Mouse (Mus musculus): Measurements from ENCODE around the gene Mphosph8. TPM values are rescaled to one million over a fixed set of nuclear protein-coding genes. Genes with fewer than 3 reads are reported as not detected.

The Mphosph8 gene
- total RNA-seq (2012; rRNA removed) (13.0 and 14.1 TPM in 2 replicates), polyA plus RNA-seq (2012; ENCODE audit: insufficient read depth in 1 of 2, insufficient read length in 2 of 2, low read depth in 1 of 2, low replicate concordance in 2 of 2, missing spikeins in 1 of 2) (100 to 1,000 TPM in 1 of 2 experiments, 10 to 100 TPM in 1; 27.2 to 402 TPM)

GRCm38 (mm10) chr14:56667969-56668802 lies at the start of gene Mphosph8:
Gene Mphosph8, plus strand, starts transcription at chr14:56668248.
- H3K36me3 ChIP-seq (ENCODE audit: control insufficient read depth in 1 of 2, insufficient read depth in 2 of 2, low read length in 2 of 2) = peaks cover 7 to 17% of the 10 kb centered on the region in 2 experiments
- peak within 1 kb of the TSS; percentile 73 for H3K27ac ChIP-seq (ENCODE audit: control insufficient read depth, low read depth, low read length)
- DNase-seq (ENCODE audit: low read depth, low spot score) = peak; percentile 100
- H3K79me2 ChIP-seq (ENCODE audit: control insufficient read depth, insufficient read depth, low read length, poor library complexity) = peaks cover 22% of the 10 kb centered on the region
- H3K9ac ChIP-seq (ENCODE audit: control insufficient read depth, low read depth, low read length, poor library complexity, severe bottlenecking) = peak within 1 kb of the TSS; percentile 93
- no peaks in the 10 kb centered on the region for H3K9me3 ChIP-seq (replicated peaks; ENCODE audit: insufficient read depth, low read length)
- H3K4me3 ChIP-seq (ENCODE audit: control insufficient read depth in 1 of 2, insufficient read depth in 1 of 2, low read depth in 2 of 2, low read length in 2 of 2) = peak within 1 kb of the TSS; percentile 95 to 96
- H3K27me3 ChIP-seq (ENCODE audit: control insufficient read depth in 1 of 2, insufficient read depth in 2 of 2, low read length in 2 of 2) = no peaks in the 10 kb centered on the region
- peaks cover 4 to 17% of the 10 kb centered on the region in 2 experiments for H3K4me1 ChIP-seq (ENCODE audit: control insufficient read depth in 1 of 2, insufficient read depth in 2 of 2, low read length in 2 of 2)
- TF ChIP-seq BHLHE40 (IDR thresholded peaks at IDR 0.05; ENCODE audit: borderline replicate concordance, low read depth, low read length) (peak; percentile 71), USF1 (IDR thresholded peaks at IDR 0.05; ENCODE audit: low read depth, low read length) (peak; percentile 76), ZC3H11A (IDR thresholded peaks at IDR 0.05; ENCODE audit: low read depth, low read length) (no peak), KAT2A (conservative IDR thresholded peaks at IDR 0.05; ENCODE audit: low read depth, low read length) (peak; percentile 53), MYC (IDR thresholded peaks at IDR 0.05; ENCODE audit: low read depth, low read length) (peak; percentile 71; the same call in 1 of the 2 replicates), TAL1 (IDR thresholded peaks at IDR 0.05; ENCODE audit: low read length) (no peak), GATA1 (IDR thresholded peaks at IDR 0.05; ENCODE audit: low read depth, low read length) (no peak), ELF1 (IDR thresholded peaks at IDR 0.05; ENCODE audit: low read depth, low read length) (peak; percentile 85), HCFC1 (IDR thresholded peaks at IDR 0.05; ENCODE audit: low read depth, low read length) (peak; percentile 87), CHD1 (IDR thresholded peaks at IDR 0.05; ENCODE audit: low read depth, low read length) (no peak), POLR2AphosphoS2 (IDR thresholded peaks at IDR 0.05; ENCODE audit: low read length) (peak; percentile 68; the same call in 1 of the 2 replicates), CTCF (IDR thresholded peaks at IDR 0.05 in 2 of 3, conservative IDR thresholded peaks at IDR 0.05 in 1 of 3; ENCODE audit: control insufficient read depth in 1 of 3, insufficient read depth in 1 of 3, low read depth in 2 of 3, low read length in 3 of 3, poor library complexity in 1 of 3, severe bottlenecking in 1 of 3) (no peak), UBTF (IDR thresholded peaks at IDR 0.05; ENCODE audit: borderline replicate concordance, insufficient read depth, low read depth, low read length) (no peak), MEF2A (IDR thresholded peaks at IDR 0.05; ENCODE audit: extremely low read depth, insufficient replicate concordance, low read depth, low read length, poor library complexity, severe bottlenecking) (no peak), MAX (IDR thresholded peaks at IDR 0.05; ENCODE audit: low read length) (peak; percentile 76), RAD21 (IDR thresholded peaks at IDR 0.05; ENCODE audit: low read depth, low read length) (no peak), ZMIZ1 (IDR thresholded peaks at IDR 0.05; ENCODE audit: low read depth, low read length) (peak; percentile 92), ZNF384 (IDR thresholded peaks at IDR 0.05; ENCODE audit: low read depth, low read length) (no peak), MAFK (IDR thresholded peaks at IDR 0.05; ENCODE audit: borderline replicate concordance, low read depth, low read length) (no peak), POLR2A (IDR thresholded peaks at IDR 0.05; ENCODE audit: control insufficient read depth in 1 of 2, insufficient read depth in 1 of 2, low read depth in 1 of 2, low read length in 2 of 2, poor library complexity in 1 of 2) (peak; percentile 92 to 96; a peak in 3 of 4 replicates), GABPA (IDR thresholded peaks at IDR 0.05; ENCODE audit: low read depth, low read length) (peak; percentile 47; the same call in 1 of the 2 replicates), NELFE (IDR thresholded peaks at IDR 0.05; ENCODE audit: low read depth, low read length) (peak; percentile 90), ZKSCAN1 (IDR thresholded peaks at IDR 0.05; ENCODE audit: low read depth, low read length) (no peak), NRF1 (IDR thresholded peaks at IDR 0.05; ENCODE audit: insufficient read depth, low read depth, low read length, poor library complexity, severe bottlenecking) (no peak; the same call in 1 of the 2 replicates), TBP (IDR thresholded peaks at IDR 0.05; ENCODE audit: low read depth, low read length) (peak; percentile 26; the same call in 1 of the 2 replicates), RCOR1 (IDR thresholded peaks at IDR 0.05; ENCODE audit: low read depth, low read length) (0 out of 2 replicates have a peak, but pooled peaks have one; percentile 10), USF2 (IDR thresholded peaks at IDR 0.05; ENCODE audit: borderline replicate concordance in 1 of 2, insufficient read depth in 1 of 2, low read depth in 1 of 2, low read length in 2 of 2) (no peak), SMC3 (IDR thresholded peaks at IDR 0.05; ENCODE audit: low read depth, low read length) (0 out of 2 replicates have a peak, but pooled peaks have one; percentile 12), JUND (IDR thresholded peaks at IDR 0.05; ENCODE audit: low read depth, low read length) (no peak), CHD2 (IDR thresholded peaks at IDR 0.05; ENCODE audit: low read length) (peak; percentile 74), MYB (IDR thresholded peaks at IDR 0.05; ENCODE audit: low read depth, low read length) (0 out of 2 replicates have a peak, but pooled peaks have one; percentile 26), TCF12 (IDR thresholded peaks at IDR 0.05; ENCODE audit: low read depth, low read length) (0 out of 2 replicates have a peak, but pooled peaks have one; percentile 46), E2F4 (IDR thresholded peaks at IDR 0.05; ENCODE audit: borderline replicate concordance, low read depth, low read length) (peak; percentile 61; the same call in 1 of the 2 replicates), MXI1 (IDR thresholded peaks at IDR 0.05; ENCODE audit: low read depth, low read length) (peak; percentile 91)

All from MEL (cell line).